Mouse (Mus musculus): ENCODE results near the gene Astl. TPM values are rescaled to one million over a fixed set of nuclear protein-coding genes. Genes with fewer than 3 reads are reported as not detected.

Astl gene
- polyA plus RNA-seq, 1 experiment from 2014 or later, result not detected

- TF ChIP-seq EP300 (IDR thresholded peaks at IDR 0.05; ENCODE audit: low read depth) (no peak), CTCF (IDR thresholded peaks at IDR 0.05; ENCODE audit: low read depth) (peak; percentile 68)
- no peaks in the 10 kb centered on the region for H3K4me1 ChIP-seq (ENCODE audit: insufficient read depth)
- no peaks in the 10 kb centered on the region for H3K36me3 ChIP-seq (replicated peaks; ENCODE audit: insufficient read depth, low read length)
- ATAC-seq (no peak), DNase-seq (no peak)
- H3K27ac ChIP-seq (ENCODE audit: low read depth), result no peak overlapping the region
- no peak overlapping the region for H3K4me3 ChIP-seq (ENCODE audit: low read depth, low read length)
- H3K9me3 ChIP-seq (ENCODE audit: low read length), result no peaks in the 10 kb centered on the region
- H3K9ac ChIP-seq (replicated peaks), result no peak overlapping the region
- H3K27me3 ChIP-seq (ENCODE audit: insufficient read depth, low read length), result no peaks in the 10 kb centered on the region
- 28% methylated on average over 1 of the region's 1 CpGs for WGBS (ENCODE audit: insufficient replicate concordance)
- no peak overlapping the region for H3K4me2 ChIP-seq (ENCODE audit: low read depth, low read length)
These were observed 7.9 kb downstream of the Astl start for GRCm38 (mm10) chr2:127346334-127346733.

- no peak overlapping the region for H3K27ac ChIP-seq (ENCODE audit: low read depth)
These were observed 8.9 kb downstream of the Astl start for GRCm38 (mm10) chr2:127347147-127347985.

GRCm38 (mm10) chr2:127353881-127354280 lies 15.4 kb downstream of the Astl start:
- ATAC-seq, result peak; percentile 81; the same call in 1 of the 2 replicates
- no peak for DNase-seq
- 0 out of 2 replicates have a peak, but pooled peaks cover 4% of the 10 kb centered on the region for H3K27me3 ChIP-seq (ENCODE audit: insufficient read depth, low read length)
- H3K9ac ChIP-seq (replicated peaks), result no peak overlapping the region
- no peaks in the 10 kb centered on the region for H3K36me3 ChIP-seq (replicated peaks; ENCODE audit: insufficient read depth, low read length)
- peak overlapping the region; percentile 41 for H3K27ac ChIP-seq (ENCODE audit: low read depth)
- WGBS (ENCODE audit: insufficient replicate concordance), result 71% methylated on average over 4 of the region's 4 CpGs
- TF ChIP-seq CTCF (IDR thresholded peaks at IDR 0.05; ENCODE audit: low read depth) (no peak), EP300 (IDR thresholded peaks at IDR 0.05; ENCODE audit: low read depth) (no peak)
- H3K4me1 ChIP-seq (ENCODE audit: insufficient read depth), result no peaks in the 10 kb centered on the region
- H3K4me2 ChIP-seq (ENCODE audit: low read depth, low read length), result no peak overlapping the region
- H3K9me3 ChIP-seq (ENCODE audit: low read length), result no peaks in the 10 kb centered on the region
- H3K4me3 ChIP-seq (ENCODE audit: low read depth, low read length), result no peak overlapping the region

More at GRCm38 (mm10) chr2:127347147-127347985, 8.9 kb downstream of the Astl start:
- no peaks in the 10 kb centered on the region for H3K36me3 ChIP-seq (replicated peaks; ENCODE audit: insufficient read depth, low read length)
- DNase-seq, result no peak
- no peak overlapping the region for H3K4me2 ChIP-seq (ENCODE audit: low read depth, low read length)
- H3K9me3 ChIP-seq (ENCODE audit: low read length), result no peaks in the 10 kb centered on the region
- 69% methylated on average over 13 of the region's 13 CpGs for WGBS (ENCODE audit: insufficient replicate concordance)
- no peak for ATAC-seq
- no peak overlapping the region for H3K4me3 ChIP-seq (ENCODE audit: low read depth, low read length)
- TF ChIP-seq CTCF (IDR thresholded peaks at IDR 0.05; ENCODE audit: low read depth) (no peak), EP300 (IDR thresholded peaks at IDR 0.05; ENCODE audit: low read depth) (no peak)
- H3K4me1 ChIP-seq (ENCODE audit: insufficient read depth), result no peaks in the 10 kb centered on the region
- no peaks in the 10 kb centered on the region for H3K27me3 ChIP-seq (ENCODE audit: insufficient read depth, low read length)
- no peak overlapping the region for H3K9ac ChIP-seq (replicated peaks)

GRCm38 (mm10) chr2:127362459-127363281 lies 24.2 kb downstream of the Astl start, which contains the start of gene Adra2b:
Adra2b (plus strand) TSS chr2:127363208.
- DNase-seq, result peak; percentile 90
- no peaks in the 10 kb centered on the region for H3K36me3 ChIP-seq (replicated peaks; ENCODE audit: insufficient read depth, low read length)
- ATAC-seq, result peak; percentile 79
- TF ChIP-seq EP300 (IDR thresholded peaks at IDR 0.05; ENCODE audit: low read depth) (no peak), CTCF (IDR thresholded peaks at IDR 0.05; ENCODE audit: low read depth) (peak; percentile 94)
- WGBS (ENCODE audit: insufficient replicate concordance), result 1% methylated on average over 48 of the region's 49 CpGs
- peaks cover 14% of the 10 kb centered on the region for H3K4me1 ChIP-seq (ENCODE audit: insufficient read depth)
- H3K9ac ChIP-seq (replicated peaks), result peak within 1 kb of the TSS; percentile 42
- peak within 1 kb of the TSS; percentile 50 for H3K4me3 ChIP-seq (ENCODE audit: low read depth, low read length)
- peak within 1 kb of the TSS; percentile 82 for H3K4me2 ChIP-seq (ENCODE audit: low read depth, low read length)
- no peaks in the 10 kb centered on the region for H3K9me3 ChIP-seq (ENCODE audit: low read length)
- peaks cover 48% of the 10 kb centered on the region for H3K27me3 ChIP-seq (ENCODE audit: insufficient read depth, low read length)
- peak within 1 kb of the TSS; percentile 11; the same call in 1 of the 2 replicates for H3K27ac ChIP-seq (ENCODE audit: low read depth)

- H3K4me2 ChIP-seq (ENCODE audit: low read depth, low read length), result peak overlapping the region; percentile 82
- peaks cover 48% of the 10 kb centered on the region for H3K27me3 ChIP-seq (ENCODE audit: insufficient read depth, low read length)
- H3K9me3 ChIP-seq (ENCODE audit: low read length), result no peaks in the 10 kb centered on the region
- no peak for TF ChIP-seq CTCF (IDR thresholded peaks at IDR 0.05; ENCODE audit: low read depth)
- TF ChIP-seq EP300 (IDR thresholded peaks at IDR 0.05; ENCODE audit: low read depth), result no peak
- no peak for DNase-seq
- 1% methylated on average over 27 of the region's 28 CpGs for WGBS (ENCODE audit: insufficient replicate concordance)
- H3K4me1 ChIP-seq (ENCODE audit: insufficient read depth), result peaks cover 14% of the 10 kb centered on the region
- peak; percentile 7; the same call in 1 of the 2 replicates for ATAC-seq
- no peaks in the 10 kb centered on the region for H3K36me3 ChIP-seq (replicated peaks; ENCODE audit: insufficient read depth, low read length)
- H3K9ac ChIP-seq (replicated peaks), result peak overlapping the region; percentile 42
- H3K4me3 ChIP-seq (ENCODE audit: low read depth, low read length), result peak overlapping the region; percentile 50
- peak overlapping the region; percentile 3; the same call in 1 of the 2 replicates for H3K27ac ChIP-seq (ENCODE audit: low read depth)
These were observed 24.8 kb downstream of the Astl start for GRCm38 (mm10) chr2:127363282-127363652.

- peak overlapping the region; percentile 50 for H3K4me3 ChIP-seq (ENCODE audit: low read depth, low read length)
- H3K4me2 ChIP-seq (ENCODE audit: low read depth, low read length), result peak overlapping the region; percentile 82
- DNase-seq (no peak), ATAC-seq (no peak)
- H3K9ac ChIP-seq (replicated peaks), result peak overlapping the region; percentile 42
- H3K9me3 ChIP-seq (ENCODE audit: low read length), result no peaks in the 10 kb centered on the region
- H3K4me1 ChIP-seq (ENCODE audit: insufficient read depth), result peaks cover 14% of the 10 kb centered on the region
- peaks cover 45% of the 10 kb centered on the region for H3K27me3 ChIP-seq (ENCODE audit: insufficient read depth, low read length)
- no peaks in the 10 kb centered on the region for H3K36me3 ChIP-seq (replicated peaks; ENCODE audit: insufficient read depth, low read length)
- WGBS (ENCODE audit: insufficient replicate concordance), result 8% methylated on average over 20 of the region's 20 CpGs
- TF ChIP-seq EP300 (IDR thresholded peaks at IDR 0.05; ENCODE audit: low read depth) (no peak), CTCF (IDR thresholded peaks at IDR 0.05; ENCODE audit: low read depth) (no peak)
- 0 out of 2 replicates have a peak overlapping the region, but pooled peaks have one; percentile 11 for H3K27ac ChIP-seq (ENCODE audit: low read depth)
These were observed 25.3 kb downstream of the Astl start for GRCm38 (mm10) chr2:127363696-127364095.
